Mouse (Mus musculus) lung, adult 2 months (tissue): ENCODE data around the gene Sap18.
"Not testable (repeated sequence)": the region's sequence is repeated elsewhere in the genome, so short reads cannot be mapped to it uniquely, and the experiment has no call there.

Source experiments
- CTCF ChIP-seq: fragments of 200-500 bp; IDR thresholded peaks from 2 replicates; pipeline ENCODE4 v1.5.1; 2011; ENCODE audit warnings: mild to moderate bottlenecking, low read length, control low read depth; ENCODE audit not compliant: insufficient read depth
- POLR2A ChIP-seq: fragments of 200-500 bp; IDR thresholded peaks from 2 replicates; pipeline ENCODE4 v1.6.1; 2011; ENCODE audit warnings: low read depth, mild to moderate bottlenecking, control low read depth, low read length, borderline replicate concordance; ENCODE audit errors: extremely low read depth

DNA sequence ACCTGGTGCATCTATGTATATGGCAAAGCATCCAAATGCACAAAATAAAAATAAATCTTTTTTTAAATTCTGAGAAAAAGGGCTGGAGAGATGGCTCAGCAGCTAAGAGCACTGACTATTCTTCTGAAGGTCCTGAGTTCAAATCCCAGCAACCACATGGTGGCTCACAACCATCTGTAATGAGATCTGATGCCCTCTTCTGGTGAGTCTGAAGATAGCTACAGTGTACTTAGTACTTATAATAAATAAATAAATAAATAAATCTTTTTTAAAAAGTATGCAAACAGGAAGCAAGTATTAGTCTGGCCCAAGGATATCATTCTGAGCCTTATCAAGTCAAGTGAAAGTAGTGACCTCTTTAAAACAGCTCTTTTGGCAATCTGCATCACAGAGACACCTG, 58.1 kb downstream of the Sap18 start:
- not testable (repeated sequence) for TF ChIP-seq CTCF, POLR2A
